Mouse (Mus musculus): Measurements from ENCODE around the gene Gm5662. TPM values are rescaled to one million over a fixed set of nuclear protein-coding genes. Genes with fewer than 3 reads are reported as not detected.
"Not testable (repeated sequence)": the region's sequence is repeated elsewhere in the genome, so short reads cannot be mapped to it uniquely, and the experiment has no call there.

Gene Gm5662
- polyA plus RNA-seq, 1 experiment = 0.15 TPM

GRCm38 (mm10) chr12:88245786-88246185, 28.5 kb downstream of the Gm5662 start:
- peak; percentile 70 for TF ChIP-seq MYOD1 (IDR thresholded peaks at IDR 0.05; ENCODE audit: control insufficient read depth, insufficient read length, low read depth)
- H3ac ChIP-seq (ENCODE audit: control insufficient read depth, insufficient read length, low read depth); H3K36me3 ChIP-seq (ENCODE audit: control insufficient read depth, insufficient read depth); H3K79me3 ChIP-seq (ENCODE audit: low read depth); H3K4me3 ChIP-seq (ENCODE audit: insufficient read depth, poor library complexity, severe bottlenecking); H3K27me3 ChIP-seq (ENCODE audit: control insufficient read depth, insufficient read depth, insufficient read length); H3K79me2 ChIP-seq (ENCODE audit: control insufficient read depth, insufficient read depth): not testable (repeated sequence)

DNA sequence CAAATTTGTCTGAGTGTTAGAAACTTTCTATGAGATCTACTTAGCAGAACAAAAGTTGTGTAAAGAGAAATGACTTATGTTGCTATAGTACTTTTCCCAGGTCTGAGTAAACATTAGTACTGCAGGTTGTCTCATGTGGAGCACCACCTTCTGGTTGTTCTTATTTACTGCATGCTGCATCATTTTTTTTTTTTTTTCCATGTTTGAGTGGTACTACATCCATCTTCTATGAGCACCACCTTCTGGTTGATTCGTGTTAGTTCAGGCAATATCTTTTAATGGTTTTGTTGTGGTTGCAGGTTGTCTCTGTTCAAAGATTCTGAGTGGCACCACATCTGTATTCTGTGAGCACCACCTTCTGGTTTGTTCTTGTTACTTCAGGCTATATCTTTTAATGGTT, 31.4 kb downstream of the Gm5662 start:
- H3K79me2 ChIP-seq (ENCODE audit: control insufficient read depth, insufficient read depth); H3K79me3 ChIP-seq (ENCODE audit: low read depth); H3K4me3 ChIP-seq (ENCODE audit: insufficient read depth, poor library complexity, severe bottlenecking); H3K27me3 ChIP-seq (ENCODE audit: control insufficient read depth, insufficient read depth, insufficient read length); H3K36me3 ChIP-seq (ENCODE audit: control insufficient read depth, insufficient read depth); H3ac ChIP-seq (ENCODE audit: control insufficient read depth, insufficient read length, low read depth): not testable (repeated sequence)

Other genes with a start within 250 kb of the Gm5662 start
- gene Gm2056, start 247.5 kb downstream of the Gm5662 start, polyA plus RNA-seq (2012; fragmentation: generic; extraction: Trizol) = not detected
- gene Gm16368, start 190.8 kb downstream of the Gm5662 start, polyA plus RNA-seq (2012; fragmentation: generic; extraction: Trizol) = not detected
- gene Gm10436, start 92.4 kb downstream of the Gm5662 start, polyA plus RNA-seq (2012; fragmentation: generic; extraction: Trizol) = 0.11 TPM
- gene Gm8332, start 24.4 kb downstream of the Gm5662 start, polyA plus RNA-seq (2012; fragmentation: generic; extraction: Trizol) = 0.88 TPM
- gene Gm5039, start 49.5 kb upstream of the Gm5662 start, polyA plus RNA-seq (2012; fragmentation: generic; extraction: Trizol) = 0.33 TPM
- gene Adck1, start 86.1 kb upstream of the Gm5662 start, polyA plus RNA-seq (2012; fragmentation: generic; extraction: Trizol) = 24.1 TPM